Mouse (Mus musculus) heart, adult 2 months (tissue): ENCODE data around the gene Zfp638.

Experiments
- CTCF ChIP-seq: fragments of 200-600 bp; IDR thresholded peaks from 2 replicates; pipeline ENCODE4 v1.8.1; 2022; ENCODE audit warnings: antibody characterized with exemption, mild to moderate bottlenecking, moderate library complexity
- EP300 ChIP-seq: fragments of 200-500 bp; IDR thresholded peaks from 2 replicates; pipeline ENCODE4 v1.6.1; 2011; ENCODE audit warnings: low read depth, low read length, control low read depth; ENCODE audit not compliant: insufficient read depth

DNA sequence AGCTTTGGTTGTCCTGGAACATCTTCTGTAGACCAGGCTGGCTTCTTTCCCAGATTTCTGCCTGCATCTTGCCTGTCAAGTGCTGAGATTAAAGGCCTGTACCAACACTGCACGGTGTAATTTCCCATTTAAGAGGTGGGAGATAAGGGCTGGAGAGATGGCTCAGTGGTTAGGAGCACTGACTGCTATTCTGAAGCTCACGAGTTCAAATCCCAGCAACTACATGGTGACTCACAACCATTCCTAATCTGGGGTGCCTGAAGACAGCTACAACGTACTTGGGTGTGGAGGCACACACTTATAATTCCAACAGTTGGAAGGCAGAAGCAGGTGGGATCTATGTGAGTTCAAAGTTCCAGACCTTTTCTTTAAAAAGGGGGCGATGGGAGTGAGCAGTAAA, 46.8 kb downstream of the Zfp638 start:
- no peak for TF ChIP-seq CTCF
- no peak for TF ChIP-seq EP300
